Mouse (Mus musculus) hindbrain, embryonic 15.5 days (tissue): ENCODE results near the gene Aff3. TPM values are rescaled to one million over a fixed set of nuclear protein-coding genes. Genes with fewer than 3 reads are reported as not detected.

ENCODE experiments used
- ATAC-seq: fragments of 200-750 bp; cut with Nextera tagmentation; 2 replicates; pipeline ENCODE4 v1.8.0; 2017; ENCODE audit warnings: low read depth, moderate number of reproducible peaks, moderate TSS enrichment; ENCODE audit not compliant: low FRiP score
- H3K27ac ChIP-seq: fragments of 300-500 bp; sonication (generic); replicated peaks from 2 replicates; pipeline ENCODE4 v1.5.1; 2015; ENCODE audit warnings: mild to moderate bottlenecking, inconsistent platforms
- H3K27me3 ChIP-seq: fragments of 300-500 bp; sonication (generic); 2 replicates; pipeline ENCODE4 v1.6.1; 2015; ENCODE audit warnings: control low read depth, inconsistent platforms
- H3K36me3 ChIP-seq: fragments of 300-500 bp; sonication (generic); 2 replicates; pipeline ENCODE4 v1.6.1; 2015; ENCODE audit warnings: control low read depth, inconsistent platforms
- H3K4me1 ChIP-seq: fragments of 300-500 bp; sonication (generic); replicated peaks from 2 replicates; pipeline ENCODE4 v1.6.1; 2015; ENCODE audit warnings: control low read depth, inconsistent platforms
- H3K4me2 ChIP-seq: fragments of 300-500 bp; sonication (generic); 2 replicates; pipeline ENCODE4 v1.6.1; 2015; ENCODE audit warnings: moderate library complexity, mild to moderate bottlenecking, inconsistent platforms
- H3K4me3 ChIP-seq: fragments of 300-500 bp; sonication (generic); 2 replicates; pipeline ENCODE4 v1.5.1; 2015; ENCODE audit warnings: mild to moderate bottlenecking, inconsistent platforms
- H3K9ac ChIP-seq: fragments of 300-500 bp; sonication (generic); 2 replicates; pipeline ENCODE4 v1.6.1; 2015; ENCODE audit warnings: inconsistent platforms
- H3K9me3 ChIP-seq: fragments of 300-500 bp; sonication (generic); 2 replicates; pipeline ENCODE4 v1.6.1; 2016; ENCODE audit warnings: control low read depth, inconsistent platforms
- WGBS: fragments of 180-500 bp; shearing (Covaris S2); methylation state at CpG from one replicate; pipeline ENCODE4 v1.1.7; 2015; 5-methylcytosine and 5-hydroxymethylcytosine counted together
- polyA plus RNA-seq: library from polyadenylated mRNA; unstranded; fragments of >200 nt; fragmentation: Nextera tagmentation; extraction: Ambion mirVana; gene quantifications from 2 replicates; pipeline ENCODE4 v1.2.1, GENCODE M21; 2015

Gene Aff3
- polyA plus RNA-seq, 1 experiment from 2014 or later: 33.4 TPM

- no peaks in the 10 kb centered on the region for H3K9me3 ChIP-seq
- H3K36me3 ChIP-seq: peaks cover 6% of the 10 kb centered on the region; the same call in 1 of the 2 replicates
- H3K4me2 ChIP-seq: no peak overlapping the region
- no peak for ATAC-seq
- H3K4me3 ChIP-seq: no peak overlapping the region
- H3K9ac ChIP-seq: no peak overlapping the region
- 90% methylated on average over 5 of the region's 5 CpGs for WGBS
- peaks cover 5% of the 10 kb centered on the region; the same call in 1 of the 2 replicates for H3K4me1 ChIP-seq
- no peaks in the 10 kb centered on the region for H3K27me3 ChIP-seq
- no peak overlapping the region for H3K27ac ChIP-seq
Observed at GRCm38 (mm10) chr1:38212386-38212785, 452.4 kb downstream of the Aff3 start.

- H3K9ac ChIP-seq: no peak overlapping the region
- peaks cover 36% of the 10 kb centered on the region for H3K4me1 ChIP-seq
- H3K36me3 ChIP-seq: no peaks in the 10 kb centered on the region
- no peak overlapping the region for H3K4me3 ChIP-seq
- H3K27me3 ChIP-seq: no peaks in the 10 kb centered on the region
- no peaks in the 10 kb centered on the region for H3K9me3 ChIP-seq
- WGBS: 86% methylated on average over 10 of the region's 10 CpGs
- H3K27ac ChIP-seq: no peak overlapping the region
- H3K4me2 ChIP-seq: no peak overlapping the region
- ATAC-seq: no peak
Observed at GRCm38 (mm10) chr1:38202475-38203183, 462.1 kb downstream of the Aff3 start.

GRCm38 (mm10) chr1:38201796-38202195 lies 463.0 kb downstream of the Aff3 start:
- Histone ChIP-seq H3K9ac (no peak overlapping the region), H3K27ac (no peak overlapping the region)
- ATAC-seq: no peak

GRCm38 (mm10) chr1:38199669-38200635 lies 464.8 kb downstream of the Aff3 start:
- WGBS: 33% methylated on average over 17 of the region's 17 CpGs
- Histone ChIP-seq H3K36me3 (no peaks in the 10 kb centered on the region), H3K4me1 (peaks cover 47% of the 10 kb centered on the region), H3K4me3 (no peak overlapping the region), H3K27ac (peak overlapping the region; percentile 82), H3K27me3 (no peaks in the 10 kb centered on the region), H3K4me2 (no peak overlapping the region), H3K9ac (0 out of 2 replicates have a peak overlapping the region, but pooled peaks have one; percentile 1), H3K9me3 (no peaks in the 10 kb centered on the region)
- peak; percentile 73 for ATAC-seq

More at GRCm38 (mm10) chr1:38201796-38202195, 463.0 kb downstream of the Aff3 start:
- 90% methylated on average over 3 of the region's 3 CpGs for WGBS
- Histone ChIP-seq H3K27me3 (no peaks in the 10 kb centered on the region), H3K4me2 (no peak overlapping the region), H3K36me3 (no peaks in the 10 kb centered on the region), H3K4me3 (no peak overlapping the region), H3K9me3 (no peaks in the 10 kb centered on the region), H3K4me1 (peaks cover 44% of the 10 kb centered on the region)

- H3K4me1 ChIP-seq: peaks cover 47% of the 10 kb centered on the region
- ATAC-seq: peak; percentile 43
- no peaks in the 10 kb centered on the region for H3K9me3 ChIP-seq
- H3K36me3 ChIP-seq: no peaks in the 10 kb centered on the region
- H3K27me3 ChIP-seq: no peaks in the 10 kb centered on the region
- peak overlapping the region; percentile 82 for H3K27ac ChIP-seq
- no peak overlapping the region for H3K4me2 ChIP-seq
- 21% methylated on average over 15 of the region's 15 CpGs for WGBS
- H3K9ac ChIP-seq: no peak overlapping the region
- H3K4me3 ChIP-seq: no peak overlapping the region
Observed at GRCm38 (mm10) chr1:38198393-38199029, 466.2 kb downstream of the Aff3 start.

GRCm38 (mm10) chr1:38197145-38197682 lies 467.5 kb downstream of the Aff3 start:
- peak overlapping the region; percentile 82; the same call in 1 of the 2 replicates for H3K27ac ChIP-seq
- no peaks in the 10 kb centered on the region for H3K9me3 ChIP-seq
- no peak overlapping the region for H3K4me2 ChIP-seq
- H3K9ac ChIP-seq: no peak overlapping the region
- no peak for ATAC-seq
- no peaks in the 10 kb centered on the region for H3K36me3 ChIP-seq
- H3K27me3 ChIP-seq: no peaks in the 10 kb centered on the region
- peaks cover 47% of the 10 kb centered on the region for H3K4me1 ChIP-seq
- 47% methylated on average over 8 of the region's 8 CpGs for WGBS
- no peak overlapping the region for H3K4me3 ChIP-seq

- Histone ChIP-seq H3K9ac (no peak overlapping the region), H3K27me3 (no peaks in the 10 kb centered on the region), H3K4me3 (no peak overlapping the region), H3K4me2 (no peak overlapping the region), H3K27ac (no peak overlapping the region), H3K9me3 (no peaks in the 10 kb centered on the region), H3K4me1 (peaks cover 44% of the 10 kb centered on the region), H3K36me3 (no peaks in the 10 kb centered on the region)
- 83% methylated on average over 3 of the region's 3 CpGs for WGBS
- ATAC-seq: no peak
Observed at GRCm38 (mm10) chr1:38195721-38196120, 469.0 kb downstream of the Aff3 start.

GRCm38 (mm10) chr1:38186227-38186545 lies 478.6 kb downstream of the Aff3 start:
- 66% methylated on average over 5 of the region's 5 CpGs for WGBS
- Histone ChIP-seq H3K27me3 (no peaks in the 10 kb centered on the region), H3K9ac (no peak overlapping the region), H3K4me1 (0 out of 2 replicates have a peak, but pooled peaks cover 7% of the 10 kb centered on the region), H3K4me2 (no peak overlapping the region), H3K9me3 (no peaks in the 10 kb centered on the region), H3K36me3 (0 out of 2 replicates have a peak, but pooled peaks cover 11% of the 10 kb centered on the region), H3K27ac (no peak overlapping the region; the same call in 1 of the 2 replicates), H3K4me3 (no peak overlapping the region)
- no peak; the same call in 1 of the 2 replicates for ATAC-seq

- Histone ChIP-seq H3K27me3 (no peaks in the 10 kb centered on the region), H3K9me3 (no peaks in the 10 kb centered on the region), H3K4me2 (no peak overlapping the region), H3K4me1 (0 out of 2 replicates have a peak, but pooled peaks cover 7% of the 10 kb centered on the region), H3K36me3 (peaks cover 16% of the 10 kb centered on the region; the same call in 1 of the 2 replicates), H3K9ac (no peak overlapping the region), H3K27ac (no peak overlapping the region; the same call in 1 of the 2 replicates), H3K4me3 (no peak overlapping the region)
- WGBS: 44% methylated on average over 17 of the region's 17 CpGs
- ATAC-seq: peak; percentile 65; the same call in 1 of the 2 replicates
Observed at GRCm38 (mm10) chr1:38185517-38186226, 479.1 kb downstream of the Aff3 start.

GRCm38 (mm10) chr1:38181020-38181550 lies 483.7 kb downstream of the Aff3 start:
- Histone ChIP-seq H3K36me3 (peaks cover 37% of the 10 kb centered on the region), H3K9ac (no peak overlapping the region), H3K27me3 (no peaks in the 10 kb centered on the region), H3K4me2 (no peak overlapping the region), H3K27ac (no peak overlapping the region), H3K9me3 (no peaks in the 10 kb centered on the region), H3K4me1 (0 out of 2 replicates have a peak, but pooled peaks cover 3% of the 10 kb centered on the region), H3K4me3 (no peak overlapping the region)
- 81% methylated on average over 15 of the region's 15 CpGs for WGBS
- ATAC-seq: peak; percentile 28; the same call in 1 of the 2 replicates

- no peaks in the 10 kb centered on the region for H3K4me1 ChIP-seq
- no peak overlapping the region for H3K4me2 ChIP-seq
- WGBS: 90% methylated on average over 8 of the region's 8 CpGs
- H3K4me3 ChIP-seq: no peak overlapping the region
- no peak overlapping the region for H3K9ac ChIP-seq
- H3K27me3 ChIP-seq: no peaks in the 10 kb centered on the region
- no peak overlapping the region for H3K27ac ChIP-seq
- no peak for ATAC-seq
- H3K36me3 ChIP-seq: peaks cover 34% of the 10 kb centered on the region
- H3K9me3 ChIP-seq: no peaks in the 10 kb centered on the region
Observed at GRCm38 (mm10) chr1:38178929-38179328, 485.8 kb downstream of the Aff3 start.
